Mouse (Mus musculus) neural tube, embryonic 12.5 days (tissue): ENCODE data around the gene Dnah11. TPM values are rescaled to one million over a fixed set of nuclear protein-coding genes. Genes with fewer than 3 reads are reported as not detected.
"Not testable (repeated sequence)": the region's sequence is repeated elsewhere in the genome, so short reads cannot be mapped to it uniquely, and the experiment has no call there.

Experiments
- ATAC-seq: fragments of 200-750 bp; cut with Nextera tagmentation; 2 replicates; pipeline ENCODE4 v1.8.0; 2017; ENCODE audit warnings: low read depth, mild to moderate bottlenecking, moderate TSS enrichment, moderate library complexity; ENCODE audit not compliant: low FRiP score
- H3K27ac ChIP-seq: fragments of 300-500 bp; sonication (generic); 2 replicates; pipeline ENCODE4 v1.5.1; 2016
- H3K27me3 ChIP-seq: fragments of 300-500 bp; sonication (generic); replicated peaks from 2 replicates; pipeline ENCODE4 v1.6.1; 2016; ENCODE audit warnings: mild to moderate bottlenecking
- H3K36me3 ChIP-seq: fragments of 300-500 bp; sonication (generic); 2 replicates; pipeline ENCODE4 v1.6.1; 2016; ENCODE audit warnings: mild to moderate bottlenecking
- H3K4me1 ChIP-seq: fragments of 300-500 bp; sonication (generic); 2 replicates; pipeline ENCODE4 v1.6.1; 2016
- H3K4me2 ChIP-seq: fragments of 300-500 bp; sonication (generic); replicated peaks from 2 replicates; pipeline ENCODE4 v1.6.1; 2016; ENCODE audit warnings: mild to moderate bottlenecking
- H3K4me3 ChIP-seq: fragments of 300-500 bp; sonication (generic); 2 replicates; pipeline ENCODE4 v1.5.1; 2016
- H3K9ac ChIP-seq: fragments of 300-500 bp; sonication (generic); 2 replicates; pipeline ENCODE4 v1.6.1; 2016; ENCODE audit warnings: mild to moderate bottlenecking
- H3K9me3 ChIP-seq: fragments of 300-500 bp; sonication (generic); 2 replicates; pipeline ENCODE4 v1.6.1; 2016; ENCODE audit warnings: mild to moderate bottlenecking
- WGBS: fragments of 180-500 bp; shearing (Covaris S2); methylation state at CpG from one replicate; pipeline ENCODE4 v1.1.7; 2016; 5-methylcytosine and 5-hydroxymethylcytosine counted together
- polyA plus RNA-seq: library from polyadenylated mRNA; unstranded; fragments of >200 nt; fragmentation: Nextera tagmentation; extraction: Ambion mirVana; gene quantifications from 2 replicates; pipeline ENCODE4 v1.2.1, GENCODE M21; 2016

The Dnah11 gene
- polyA plus RNA-seq, 1 experiment from 2014 or later = 0.22 TPM

- H3K9me3 ChIP-seq = no peaks in the 10 kb centered on the region
- H3K27me3 ChIP-seq = no peaks in the 10 kb centered on the region
- no peaks in the 10 kb centered on the region for H3K4me1 ChIP-seq
- no peaks in the 10 kb centered on the region for H3K36me3 ChIP-seq
- H3K4me3 ChIP-seq = no peak overlapping the region
- 61% methylated on average over 7 of the region's 7 CpGs for WGBS
- ATAC-seq = no peak
- no peak overlapping the region for H3K4me2 ChIP-seq
- H3K27ac ChIP-seq = no peak overlapping the region
- no peak overlapping the region for H3K9ac ChIP-seq
Measured at GRCm38 (mm10) chr12:117941947-117942346, 256.9 kb downstream of the Dnah11 start.

- H3K27me3 ChIP-seq = no peaks in the 10 kb centered on the region
- no peak overlapping the region for H3K4me2 ChIP-seq
- H3K9ac ChIP-seq = no peak overlapping the region
- no peaks in the 10 kb centered on the region for H3K36me3 ChIP-seq
- no peaks in the 10 kb centered on the region for H3K9me3 ChIP-seq
- ATAC-seq = no peak
- no peak overlapping the region for H3K27ac ChIP-seq
- no peak overlapping the region for H3K4me3 ChIP-seq
- no peaks in the 10 kb centered on the region for H3K4me1 ChIP-seq
- 72% methylated on average over 2 of the region's 2 CpGs for WGBS
Measured at GRCm38 (mm10) chr12:117938214-117938613, 260.6 kb downstream of the Dnah11 start.

GRCm38 (mm10) chr12:117932026-117932425 lies 266.8 kb downstream of the Dnah11 start:
- Histone ChIP-seq H3K9ac (no peak overlapping the region), H3K36me3 (no peaks in the 10 kb centered on the region), H3K4me2 (no peak overlapping the region), H3K4me3 (no peak overlapping the region), H3K27ac (no peak overlapping the region), H3K27me3 (no peaks in the 10 kb centered on the region), H3K4me1 (no peaks in the 10 kb centered on the region), H3K9me3 (no peaks in the 10 kb centered on the region)
- WGBS = 72% methylated on average over 1 of the region's 1 CpGs
- no peak for ATAC-seq

- Histone ChIP-seq H3K4me2 (no peak overlapping the region), H3K9me3 (no peaks in the 10 kb centered on the region), H3K27me3 (no peaks in the 10 kb centered on the region), H3K9ac (no peak overlapping the region), H3K36me3 (no peaks in the 10 kb centered on the region), H3K4me1 (no peaks in the 10 kb centered on the region), H3K27ac (no peak overlapping the region), H3K4me3 (no peak overlapping the region)
- no peak for ATAC-seq
- 87% methylated on average over 4 of the region's 4 CpGs for WGBS
Measured at GRCm38 (mm10) chr12:117929768-117930167, 269.1 kb downstream of the Dnah11 start.

- H3K27ac ChIP-seq = no peak overlapping the region
- no peak for ATAC-seq
- H3K4me2 ChIP-seq = no peak overlapping the region
Measured at GRCm38 (mm10) chr12:117915826-117916588, 282.8 kb downstream of the Dnah11 start.

GRCm38 (mm10) chr12:117914613-117915245 lies 284.1 kb downstream of the Dnah11 start:
- H3K27ac ChIP-seq = no peak overlapping the region
- ATAC-seq = no peak

More at GRCm38 (mm10) chr12:117915826-117916588, 282.8 kb downstream of the Dnah11 start:
- Histone ChIP-seq H3K4me1 (peaks cover 21% of the 10 kb centered on the region; the same call in 1 of the 2 replicates), H3K27me3 (no peaks in the 10 kb centered on the region), H3K36me3 (no peaks in the 10 kb centered on the region), H3K4me3 (no peak overlapping the region), H3K9ac (no peak overlapping the region), H3K9me3 (no peaks in the 10 kb centered on the region)
- 28% methylated on average over 10 of the region's 10 CpGs for WGBS

GRCm38 (mm10) chr12:117911396-117911795 lies 287.4 kb downstream of the Dnah11 start:
- no peaks in the 10 kb centered on the region for H3K27me3 ChIP-seq
- H3K4me1 ChIP-seq = peaks cover 19% of the 10 kb centered on the region; the same call in 1 of the 2 replicates
- no peak overlapping the region for H3K4me2 ChIP-seq
- H3K4me3 ChIP-seq = no peak overlapping the region
- H3K36me3 ChIP-seq = no peaks in the 10 kb centered on the region
- 93% methylated on average over 1 of the region's 1 CpGs for WGBS
- no peaks in the 10 kb centered on the region for H3K9me3 ChIP-seq
- no peak for ATAC-seq
- H3K9ac ChIP-seq = no peak overlapping the region
- no peak overlapping the region for H3K27ac ChIP-seq

More at GRCm38 (mm10) chr12:117914613-117915245, 284.1 kb downstream of the Dnah11 start:
- Histone ChIP-seq H3K9ac (no peak overlapping the region), H3K4me3 (no peak overlapping the region), H3K4me1 (peaks cover 21% of the 10 kb centered on the region; the same call in 1 of the 2 replicates), H3K9me3 (no peaks in the 10 kb centered on the region), H3K36me3 (no peaks in the 10 kb centered on the region), H3K4me2 (no peak overlapping the region), H3K27me3 (no peaks in the 10 kb centered on the region)
- WGBS = 5% methylated on average over 10 of the region's 10 CpGs

GRCm38 (mm10) chr12:117905232-117905840 lies 293.5 kb downstream of the Dnah11 start:
- not testable (repeated sequence) for H3K36me3 ChIP-seq, H3K9ac ChIP-seq, H3K27ac ChIP-seq, ATAC-seq, H3K4me1 ChIP-seq, H3K27me3 ChIP-seq, H3K9me3 ChIP-seq, H3K4me3 ChIP-seq, H3K4me2 ChIP-seq
- 72% methylated on average over 4 of the region's 4 CpGs for WGBS

GRCm38 (mm10) chr12:117903671-117904070 lies 295.2 kb downstream of the Dnah11 start:
- no peaks in the 10 kb centered on the region for H3K4me1 ChIP-seq
- 91% methylated on average over 8 of the region's 8 CpGs for WGBS
- H3K4me3 ChIP-seq = no peak overlapping the region
- no peaks in the 10 kb centered on the region for H3K36me3 ChIP-seq
- H3K4me2 ChIP-seq = no peak overlapping the region
- no peak for ATAC-seq
- H3K9ac ChIP-seq = no peak overlapping the region
- H3K9me3 ChIP-seq = no peaks in the 10 kb centered on the region
- no peak overlapping the region for H3K27ac ChIP-seq
- H3K27me3 ChIP-seq = no peaks in the 10 kb centered on the region

GRCm38 (mm10) chr12:117901352-117901751 lies 297.5 kb downstream of the Dnah11 start:
- WGBS = 47% methylated on average over 2 of the region's 4 CpGs
- not testable (repeated sequence) for H3K4me3 ChIP-seq

GRCm38 (mm10) chr12:117900798-117901197 lies 298.0 kb downstream of the Dnah11 start:
- 86% methylated on average over 1 of the region's 4 CpGs for WGBS
- not testable (repeated sequence) for H3K36me3 ChIP-seq, H3K9me3 ChIP-seq, H3K4me1 ChIP-seq, H3K4me3 ChIP-seq, ATAC-seq, H3K27me3 ChIP-seq, H3K4me2 ChIP-seq, H3K27ac ChIP-seq, H3K9ac ChIP-seq

More at GRCm38 (mm10) chr12:117901352-117901751, 297.5 kb downstream of the Dnah11 start:
- not testable (repeated sequence) for H3K9ac ChIP-seq, H3K36me3 ChIP-seq, H3K27me3 ChIP-seq, H3K27ac ChIP-seq, H3K4me1 ChIP-seq, ATAC-seq, H3K9me3 ChIP-seq, H3K4me2 ChIP-seq

- WGBS = 83% methylated on average over 3 of the region's 3 CpGs
- no peak for ATAC-seq
- Histone ChIP-seq H3K9ac (no peak overlapping the region), H3K27ac (no peak overlapping the region), H3K4me1 (no peaks in the 10 kb centered on the region), H3K27me3 (no peaks in the 10 kb centered on the region), H3K9me3 (no peaks in the 10 kb centered on the region), H3K4me2 (no peak overlapping the region), H3K4me3 (no peak overlapping the region), H3K36me3 (no peaks in the 10 kb centered on the region)
Measured at GRCm38 (mm10) chr12:117887422-117887821, 311.4 kb downstream of the Dnah11 start.
